Mouse (Mus musculus): Measurements from ENCODE around the gene Gm9573. TPM values are rescaled to one million over a fixed set of nuclear protein-coding genes. Genes with fewer than 3 reads are reported as not detected.

Gm9573 gene
- polyA plus RNA-seq, 2 experiments from 2014 or later = not detected

- no peak for ATAC-seq
Observed at GRCm38 (mm10) chr17:35593786-35594185, 32.7 kb downstream of the Gm9573 start.

GRCm38 (mm10) chr17:35592131-35592530 lies 34.3 kb downstream of the Gm9573 start:
- no peak for ATAC-seq

- ATAC-seq = no peak
Observed at GRCm38 (mm10) chr17:35591731-35592130, 34.7 kb downstream of the Gm9573 start.

GRCm38 (mm10) chr17:35591219-35591578 lies 35.2 kb downstream of the Gm9573 start:
- ATAC-seq = no peak

- ATAC-seq = peak; percentile 71
Observed at GRCm38 (mm10) chr17:35590410-35591218, 35.8 kb downstream of the Gm9573 start.

- ATAC-seq = no peak
Observed at GRCm38 (mm10) chr17:35588387-35588786, 38.0 kb downstream of the Gm9573 start.

- no peak for ATAC-seq
Observed at GRCm38 (mm10) chr17:35587291-35587690, 39.1 kb downstream of the Gm9573 start.

GRCm38 (mm10) chr17:35584330-35584937 lies 42.0 kb downstream of the Gm9573 start:
- peak; percentile 64 for ATAC-seq

GRCm38 (mm10) chr17:35582900-35583299 lies 43.5 kb downstream of the Gm9573 start:
- ATAC-seq = no peak

GRCm38 (mm10) chr17:35578211-35578610 lies 48.2 kb downstream of the Gm9573 start:
- ATAC-seq = peak; percentile 74

- ATAC-seq = no peak
Observed at GRCm38 (mm10) chr17:35571477-35571876, 55.0 kb downstream of the Gm9573 start.

GRCm38 (mm10) chr17:35570836-35571235 lies 55.6 kb downstream of the Gm9573 start:
- ATAC-seq = no peak

GRCm38 (mm10) chr17:35569091-35569944 lies 57.1 kb downstream of the Gm9573 start:
- ATAC-seq = no peak

Other genes with a start within 250 kb of the Gm9573 start
- gene H2-Q4, start 247.0 kb downstream of the Gm9573 start, polyA plus RNA-seq (2017; shearing (Covaris generic)) = 10 to 100 TPM; 14.0 to 16.4 TPM
- gene H2-Q6, start 201.8 kb downstream of the Gm9573 start, polyA plus RNA-seq (2017; shearing (Covaris generic)) = 100 to 1,000 TPM; 488 to 605 TPM
- gene H2-Q7, start 187.5 kb downstream of the Gm9573 start, polyA plus RNA-seq (2017; shearing (Covaris generic)) = 1,000 to 10,000 TPM; 1,046 to 1,058 TPM
- gene H2-Q10, start 156.5 kb downstream of the Gm9573 start, polyA plus RNA-seq (2017; shearing (Covaris generic)) = 10 to 100 TPM; 15.0 to 23.6 TPM
- gene Pou5f1, start 120.6 kb downstream of the Gm9573 start, polyA plus RNA-seq (2017; shearing (Covaris generic)) = under 1 TPM in 1 of 2 experiments, not detected in 1; 0.31 TPM
- 10 to 100 TPM; 17.1 to 22.0 TPM for gene Tcf19, start 109.8 kb downstream of the Gm9573 start, polyA plus RNA-seq (2017; shearing (Covaris generic))
- gene Cchcr1, start 109.5 kb downstream of the Gm9573 start, polyA plus RNA-seq (2017; shearing (Covaris generic)) = 1 to 10 TPM; 5.5 to 7.6 TPM
- under 1 TPM in 1 of 2 experiments, not detected in 1; 0.65 TPM for gene Psors1c2, start 93.4 kb downstream of the Gm9573 start, polyA plus RNA-seq (2017; shearing (Covaris generic))
- not detected for gene Cdsn, start 74.5 kb downstream of the Gm9573 start, polyA plus RNA-seq (2017; shearing (Covaris generic))
- gene 2300002M23Rik, start 59.2 kb downstream of the Gm9573 start, polyA plus RNA-seq (2017; shearing (Covaris generic)) = not detected
- gene Sfta2, start 25.1 kb downstream of the Gm9573 start, polyA plus RNA-seq (2017; shearing (Covaris generic)) = not detected
- gene Mucl3, start 17.1 kb upstream of the Gm9573 start, polyA plus RNA-seq (2017; shearing (Covaris generic)) = under 1 TPM; 0.16 to 0.46 TPM
- gene Vars2, start 41.0 kb upstream of the Gm9573 start, polyA plus RNA-seq (2017; shearing (Covaris generic)) = 10 to 100 TPM; 11.1 to 15.2 TPM
- 10 to 100 TPM; 28.3 to 37.7 TPM for gene Gtf2h4, start 47.1 kb upstream of the Gm9573 start, polyA plus RNA-seq (2017; shearing (Covaris generic))
- under 1 TPM; 0.65 TPM for gene Ddr1, start 78.0 kb upstream of the Gm9573 start, polyA plus RNA-seq (2017; shearing (Covaris generic))
- gene Ier3, start 195.0 kb upstream of the Gm9573 start, polyA plus RNA-seq (2017; shearing (Covaris generic)) = 1 to 10 TPM; 1.1 to 1.9 TPM
- gene Flot1, start 196.6 kb upstream of the Gm9573 start, polyA plus RNA-seq (2017; shearing (Covaris generic)) = 10 to 100 TPM; 24.3 to 30.7 TPM
- gene Tubb5, start 211.7 kb upstream of the Gm9573 start, polyA plus RNA-seq (2017; shearing (Covaris generic)) = 100 to 1,000 TPM; 564 to 602 TPM
- 10 to 100 TPM; 10.9 to 13.2 TPM for gene Mdc1, start 214.9 kb upstream of the Gm9573 start, polyA plus RNA-seq (2017; shearing (Covaris generic))
- gene Nrm, start 234.7 kb upstream of the Gm9573 start, polyA plus RNA-seq (2017; shearing (Covaris generic)) = 10 to 100 TPM; 35.5 to 43.5 TPM
- 100 to 1,000 TPM; 222 to 223 TPM for gene Ppp1r18, start 239.0 kb upstream of the Gm9573 start, polyA plus RNA-seq (2017; shearing (Covaris generic))